Mouse (Mus musculus) mouse embryonic stem cell (cell line): Measurements from ENCODE around the gene Unc5b.
"Not testable (repeated sequence)": the region's sequence is repeated elsewhere in the genome, so short reads cannot be mapped to it uniquely, and the experiment has no call there.

Experiments used
- in situ Hi-C, 2 experiments: fragments of 300-500 bp; cut with MboI; formaldehyde crosslinking; loops; 1 replicate in 1 of 2; 3 replicates in 1 of 2; pipeline ENCODE4 v1.14.3; 2019 to 2020; ENCODE audit warnings: low sequenced_read_pairs in 2 of 2, low pct_unique_long_range_greater_than_20kb in 1 of 2, mixed read lengths in 1 of 2; ENCODE audit not compliant: unreplicated experiment in 1 of 2

The Unc5b gene

DNA sequence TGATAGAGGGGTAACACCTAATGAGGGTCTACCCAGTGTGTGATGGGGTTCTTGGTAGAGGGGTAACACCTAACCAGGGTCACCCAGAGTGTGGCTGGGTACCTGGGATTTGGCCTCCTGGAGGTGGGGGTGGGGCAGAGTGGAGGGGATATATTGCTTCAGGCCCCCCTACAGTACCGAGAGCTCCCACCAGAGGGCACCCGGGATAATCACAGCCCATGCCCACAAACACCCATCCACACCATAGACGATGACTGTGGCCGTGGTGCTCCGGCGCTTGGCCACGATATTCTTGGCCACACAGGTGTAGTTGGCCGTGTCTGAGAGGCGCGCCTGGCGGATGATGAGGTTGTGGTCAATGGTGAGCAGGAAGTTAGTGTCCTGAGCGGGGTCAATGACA lies 52.8 kb downstream of the Unc5b start:
- in situ Hi-C loops, result no loop called here

DNA sequence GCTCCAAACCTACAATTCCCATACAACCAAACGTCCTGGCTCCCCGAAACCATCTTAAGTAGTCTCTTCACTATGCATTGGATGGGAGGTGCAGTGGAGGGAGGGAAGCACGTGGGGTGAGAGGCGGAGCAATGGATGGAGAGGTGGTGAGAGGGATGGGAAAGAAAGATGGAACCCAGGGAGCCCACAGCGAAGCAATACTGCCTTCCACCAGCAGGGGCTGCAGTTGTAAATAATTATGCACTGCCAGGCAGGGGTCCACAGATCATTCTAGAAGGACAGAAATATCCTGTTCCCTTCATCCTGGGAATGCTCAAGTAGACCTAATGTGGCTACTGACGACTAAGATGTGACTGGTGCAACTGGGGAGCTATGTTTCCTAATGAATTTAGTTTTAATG lies 55.9 kb downstream of the Unc5b start:
- in situ Hi-C loops, result no loop called here

DNA sequence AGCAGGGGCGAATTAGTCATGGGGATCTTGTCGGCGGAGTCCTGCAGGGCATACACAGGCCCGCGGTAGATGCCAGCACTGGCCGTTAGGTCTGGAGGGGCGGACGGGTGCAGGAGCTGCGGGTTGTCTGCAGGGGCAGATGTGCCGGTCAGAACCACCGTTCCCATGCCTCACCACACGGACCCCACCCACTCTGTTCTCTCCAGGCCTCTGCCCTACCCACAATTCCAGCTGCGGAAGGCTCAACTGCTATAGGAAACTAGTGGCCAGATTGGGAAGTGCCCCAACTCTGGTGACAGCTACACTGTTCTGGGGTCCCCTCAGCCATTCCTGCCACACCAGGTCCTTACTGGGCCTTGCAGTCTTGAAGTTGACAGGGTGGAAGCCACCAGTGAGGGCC lies 56.8 kb downstream of the Unc5b start:
- in situ Hi-C loops, result no loop called here

- in situ Hi-C loops, result no loop called here
These were observed 60.5 kb downstream of the Unc5b start for GRCm38 (mm10) chr10:60770855-60771254.

GRCm38 (mm10) chr10:60768614-60769013 lies 62.8 kb downstream of the Unc5b start:
- in situ Hi-C loops, result no loop called here

DNA sequence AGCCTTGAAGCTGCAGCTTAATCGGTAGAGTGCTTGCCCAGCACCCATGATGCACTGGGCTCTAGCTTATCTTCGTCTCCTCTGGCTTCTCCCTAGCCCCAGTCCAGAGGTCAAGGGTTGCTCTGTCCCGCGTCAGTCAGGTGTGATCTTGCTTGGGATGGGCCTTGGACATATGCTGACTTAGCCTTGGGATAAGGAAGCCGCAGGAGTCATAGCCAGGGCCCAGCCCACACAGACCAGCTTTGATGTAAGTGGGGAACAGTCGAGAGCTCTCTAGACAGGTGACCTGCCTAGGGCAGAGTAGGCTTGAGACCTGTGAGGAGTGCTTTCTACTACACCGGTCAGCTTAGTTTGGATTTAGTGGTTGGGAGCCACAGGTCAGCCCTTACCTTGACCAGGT lies 64.0 kb downstream of the Unc5b start:
- in situ Hi-C loops, result no loop called here

GRCm38 (mm10) chr10:60762126-60762525 lies 69.3 kb downstream of the Unc5b start:
- in situ Hi-C loops, result no loop called here

DNA sequence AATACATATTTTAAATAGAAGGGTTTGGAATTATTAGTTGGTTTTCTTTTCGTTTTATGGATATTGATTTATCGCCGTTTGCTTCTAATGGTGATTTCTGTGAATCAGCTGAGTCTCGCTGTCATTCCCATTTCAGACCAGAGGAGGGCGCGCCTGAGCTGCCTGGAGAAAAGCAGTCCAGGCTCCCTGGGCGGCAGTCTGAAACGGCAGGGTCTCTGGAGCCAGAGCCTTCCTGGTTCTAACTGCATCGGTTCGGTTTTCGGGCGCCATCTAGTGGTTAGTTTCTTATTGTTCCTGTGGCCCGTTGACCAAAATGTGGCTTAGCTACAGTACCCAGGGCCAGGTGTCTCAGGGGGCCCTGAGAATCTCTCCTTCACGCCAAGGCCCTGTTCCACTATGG lies 71.0 kb downstream of the Unc5b start:
- in situ Hi-C loops, result no loop called here

DNA sequence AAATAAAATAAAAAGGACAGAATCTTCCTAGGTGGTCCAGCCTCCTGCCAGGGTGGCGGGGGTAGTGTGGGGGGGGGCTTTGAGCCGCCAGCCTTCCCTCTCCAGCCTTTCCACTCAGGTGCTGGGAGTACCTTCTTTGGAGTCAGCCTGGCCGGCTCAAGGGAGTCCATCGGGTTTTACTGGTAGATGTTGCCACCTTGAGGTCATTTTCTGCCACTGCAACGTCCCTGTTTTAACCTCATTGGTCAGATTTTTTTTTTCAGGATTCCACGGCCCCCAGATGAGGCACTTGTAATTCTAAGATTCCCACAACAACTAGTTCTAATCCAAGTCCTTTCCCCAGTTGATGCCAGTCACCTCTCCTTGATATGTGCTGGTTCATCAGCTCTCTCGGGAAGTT lies 74.4 kb downstream of the Unc5b start:
- in situ Hi-C loops, result loop anchor here (5.0 to 10.0 kb wide), 5 partner anchors 135 to 452 kb away; no protein-coding TSS in a partner anchor

- in situ Hi-C loops, result loop anchor here (5.0 to 10.0 kb wide), 5 partner anchors 134 to 451 kb away; no protein-coding TSS in a partner anchor
These were observed 75.2 kb downstream of the Unc5b start for GRCm38 (mm10) chr10:60756146-60756545.

DNA sequence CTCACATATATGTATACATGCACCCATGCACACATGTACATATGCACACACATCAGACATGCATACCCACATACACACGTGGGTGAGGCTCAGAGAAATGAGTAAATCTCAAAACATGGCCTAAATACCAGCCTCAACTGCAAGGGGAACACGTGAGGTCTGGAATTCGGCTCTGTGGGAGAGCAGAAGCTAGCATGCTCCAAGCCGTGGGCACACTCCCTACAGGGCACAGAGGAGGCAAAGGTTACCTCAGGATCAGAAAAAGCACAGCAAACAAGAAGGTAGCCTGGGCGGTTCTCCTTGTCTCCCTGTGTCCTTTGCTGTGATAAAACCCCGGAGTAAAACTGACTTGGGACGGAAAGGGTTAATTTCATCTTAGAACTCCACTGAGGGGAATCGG lies 77.4 kb downstream of the Unc5b start:
- in situ Hi-C loops, result loop anchor here (10.0 kb wide), 4 partner anchors 139 to 449 kb away; no protein-coding TSS in a partner anchor

- in situ Hi-C loops, result loop anchor here (10.0 kb wide), 4 partner anchors 138 to 448 kb away; no protein-coding TSS in a partner anchor
These were observed 78.1 kb downstream of the Unc5b start for GRCm38 (mm10) chr10:60753261-60753660.

GRCm38 (mm10) chr10:60752040-60753020 lies 79.1 kb downstream of the Unc5b start, which contains the start of gene Slc29a3:
Slc29a3 (minus strand) TSS chr10:60752794.
- in situ Hi-C loops, result loop anchor here (10.0 kb wide), 4 partner anchors 138 to 448 kb away; no protein-coding TSS in a partner anchor

GRCm38 (mm10) chr10:60747667-60748212 lies 83.6 kb downstream of the Unc5b start:
- in situ Hi-C loops, result no loop called here

GRCm38 (mm10) chr10:60746512-60746911 lies 84.9 kb downstream of the Unc5b start:
- in situ Hi-C loops, result no loop called here

DNA sequence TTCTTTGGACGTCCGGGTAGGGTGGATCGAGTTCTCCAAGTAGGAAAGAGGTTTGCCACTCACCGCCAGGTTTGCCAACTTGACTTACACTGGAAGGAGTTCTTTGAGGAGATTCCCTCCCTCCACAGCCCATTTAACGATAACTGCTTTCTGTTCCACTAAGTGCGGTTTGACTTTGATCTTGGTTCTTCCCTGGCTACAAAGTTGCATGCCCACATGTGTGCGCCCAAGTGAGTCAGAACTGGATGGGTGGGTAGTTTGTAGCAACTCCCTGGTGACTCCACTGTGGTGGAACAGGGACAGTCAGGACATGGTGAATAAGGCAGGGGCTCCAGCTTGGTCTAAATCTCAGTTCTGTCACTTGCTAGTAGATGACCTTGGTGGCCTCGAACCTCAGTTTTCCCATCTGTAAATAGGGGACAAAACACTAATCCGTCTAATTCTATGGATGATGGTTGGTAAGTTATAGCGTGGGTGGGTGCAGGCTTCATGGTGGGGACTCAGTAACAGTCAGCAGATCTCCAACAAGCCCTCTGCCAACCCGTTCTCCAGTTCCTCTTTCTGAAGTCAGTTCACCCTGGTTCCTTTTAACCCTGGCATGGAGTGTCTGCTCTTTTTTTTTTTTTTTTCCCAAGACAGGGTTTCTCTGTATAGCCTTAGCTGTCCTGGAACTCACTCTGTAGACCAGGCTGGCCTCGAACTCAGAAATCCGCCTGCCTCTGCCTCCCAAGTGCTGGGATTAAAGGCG lies 86.7 kb downstream of the Unc5b start:
- in situ Hi-C loops, result no loop called here

GRCm38 (mm10) chr10:60743681-60744080 lies 87.7 kb downstream of the Unc5b start:
- in situ Hi-C loops, result no loop called here

GRCm38 (mm10) chr10:60742942-60743341 lies 88.4 kb downstream of the Unc5b start:
- in situ Hi-C loops, result no loop called here

DNA sequence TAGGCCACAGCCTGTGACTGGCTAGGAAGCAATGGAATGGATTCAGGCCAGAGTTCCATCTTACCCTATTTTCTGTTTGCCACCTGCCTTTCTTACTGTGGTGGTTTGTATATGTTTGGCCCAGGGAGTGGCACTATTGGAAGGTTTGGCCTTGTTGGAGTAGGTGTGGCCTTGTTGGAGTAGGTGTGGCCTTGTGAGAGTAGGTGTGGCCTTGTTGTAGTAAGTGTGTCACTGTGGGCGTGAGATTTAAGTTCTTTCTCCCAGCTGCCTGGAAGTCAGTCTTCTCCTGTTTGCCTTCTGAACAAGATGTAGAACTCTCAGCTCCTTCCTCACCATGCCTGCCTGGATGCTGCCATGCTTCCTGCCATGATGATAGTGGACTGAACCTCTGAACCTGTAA lies 89.1 kb downstream of the Unc5b start:
- in situ Hi-C loops, result not testable (repeated sequence)
